Mouse (Mus musculus): ENCODE measurements around the gene Ubl3. TPM values are rescaled to one million over a fixed set of nuclear protein-coding genes. Genes with fewer than 3 reads are reported as not detected.

The Ubl3 gene
- polyA plus RNA-seq, 1 experiment from 2014 or later, result 110 TPM

DNA sequence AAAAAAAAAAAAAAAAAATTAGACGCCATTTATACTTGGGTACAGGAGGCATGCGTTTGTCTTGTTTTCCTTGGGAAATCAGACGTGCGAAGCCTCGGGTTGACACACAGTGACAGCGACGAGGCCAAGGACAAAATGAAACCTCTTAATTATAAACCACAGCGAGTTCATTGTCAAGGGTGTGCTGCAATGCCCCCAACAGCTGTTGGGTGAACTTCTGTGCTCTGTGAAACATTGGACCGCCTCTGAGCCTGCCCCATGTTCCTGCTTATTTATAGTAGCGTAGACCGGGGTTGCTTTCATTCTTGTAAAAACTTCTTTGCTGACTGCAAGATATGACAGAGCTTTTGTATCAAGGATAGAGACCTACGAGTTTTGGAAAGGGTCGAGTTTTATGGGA lies 16.9 kb upstream of the Ubl3 start:
- no peaks in the 10 kb centered on the region for H3K9me3 ChIP-seq (ENCODE audit: control insufficient read depth, low read length)
- 87% methylated on average over 13 of the region's 13 CpGs for WGBS
- no peak overlapping the region for H3K27ac ChIP-seq (ENCODE audit: low read depth, low read length)
- H3K4me3 ChIP-seq (ENCODE audit: low read depth, low read length), result no peak overlapping the region
- H3K27me3 ChIP-seq (ENCODE audit: control insufficient read depth, insufficient read depth, low read length), result no peaks in the 10 kb centered on the region
- H3K4me1 ChIP-seq (ENCODE audit: control insufficient read depth, insufficient read depth, low read length), result no peaks in the 10 kb centered on the region
- H3K9ac ChIP-seq (replicated peaks; ENCODE audit: low read depth, low read length), result no peak overlapping the region
- no peak for ATAC-seq (ENCODE audit: low read depth)
- H3K36me3 ChIP-seq (ENCODE audit: control insufficient read depth, insufficient read depth, low read length), result no peaks in the 10 kb centered on the region
- no peak overlapping the region for H3K4me2 ChIP-seq (ENCODE audit: low read depth, low read length)

DNA sequence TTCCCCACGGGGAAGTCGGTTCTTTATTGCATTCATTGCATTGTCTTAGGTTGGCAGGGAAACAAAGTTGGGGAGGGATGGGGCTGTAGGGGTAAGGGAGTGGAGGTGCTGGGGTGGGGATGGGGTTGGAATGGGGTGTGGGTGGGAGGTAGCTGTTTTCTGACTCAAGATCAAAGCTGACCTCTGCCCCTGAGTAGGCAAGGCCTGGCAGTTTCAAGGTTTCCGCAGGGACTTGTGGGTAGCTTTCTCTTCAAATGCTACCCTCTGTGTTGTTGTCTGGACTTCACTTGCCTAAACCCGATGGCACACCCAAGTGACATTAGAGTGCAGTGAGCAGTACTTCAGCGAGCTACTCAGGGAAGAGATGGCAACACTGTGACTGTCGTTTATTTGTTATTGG lies 13.0 kb upstream of the Ubl3 start:
- H3K27me3 ChIP-seq (ENCODE audit: control insufficient read depth, insufficient read depth, low read length), result no peaks in the 10 kb centered on the region
- H3K4me1 ChIP-seq (ENCODE audit: control insufficient read depth, insufficient read depth, low read length), result no peaks in the 10 kb centered on the region
- no peak overlapping the region for H3K9ac ChIP-seq (replicated peaks; ENCODE audit: low read depth, low read length)
- no peak for ATAC-seq (ENCODE audit: low read depth)
- no peak overlapping the region for H3K27ac ChIP-seq (ENCODE audit: low read depth, low read length)
- H3K4me2 ChIP-seq (ENCODE audit: low read depth, low read length), result no peak overlapping the region
- no peak overlapping the region for H3K4me3 ChIP-seq (ENCODE audit: low read depth, low read length)
- 29% methylated on average over 6 of the region's 6 CpGs for WGBS
- no peaks in the 10 kb centered on the region for H3K9me3 ChIP-seq (ENCODE audit: control insufficient read depth, low read length)
- no peaks in the 10 kb centered on the region for H3K36me3 ChIP-seq (ENCODE audit: control insufficient read depth, insufficient read depth, low read length)

DNA sequence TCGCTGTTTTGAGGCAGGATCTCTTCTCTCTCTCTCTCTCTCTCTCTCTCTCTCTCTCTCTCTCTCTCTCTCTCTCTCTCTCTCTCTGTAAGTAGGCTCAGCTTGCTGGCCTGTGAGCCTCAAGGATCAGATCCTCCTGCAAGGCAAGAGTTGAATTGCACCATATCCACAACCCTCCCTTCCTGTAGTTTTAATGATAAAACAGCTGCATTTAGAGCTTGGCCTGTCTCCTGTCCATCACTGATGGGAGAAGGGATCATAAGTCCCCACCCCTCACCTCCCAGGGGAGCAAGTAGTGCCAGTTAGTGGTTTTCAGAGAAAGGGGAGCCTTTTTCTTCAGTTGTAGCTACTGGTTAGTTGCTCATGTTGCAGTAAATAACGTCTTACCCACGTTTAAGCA lies 11.5 kb upstream of the Ubl3 start:
- H3K9ac ChIP-seq (replicated peaks; ENCODE audit: low read depth, low read length), result no peak overlapping the region
- H3K9me3 ChIP-seq (ENCODE audit: control insufficient read depth, low read length), result no peaks in the 10 kb centered on the region
- ATAC-seq (ENCODE audit: low read depth), result no peak
- H3K36me3 ChIP-seq (ENCODE audit: control insufficient read depth, insufficient read depth, low read length), result no peaks in the 10 kb centered on the region
- no peak overlapping the region for H3K4me2 ChIP-seq (ENCODE audit: low read depth, low read length)
- 84% methylated on average over 3 of the region's 3 CpGs for WGBS
- H3K4me3 ChIP-seq (ENCODE audit: low read depth, low read length), result no peak overlapping the region
- H3K4me1 ChIP-seq (ENCODE audit: control insufficient read depth, insufficient read depth, low read length), result no peaks in the 10 kb centered on the region
- no peaks in the 10 kb centered on the region for H3K27me3 ChIP-seq (ENCODE audit: control insufficient read depth, insufficient read depth, low read length)
- no peak overlapping the region for H3K27ac ChIP-seq (ENCODE audit: low read depth, low read length)

DNA sequence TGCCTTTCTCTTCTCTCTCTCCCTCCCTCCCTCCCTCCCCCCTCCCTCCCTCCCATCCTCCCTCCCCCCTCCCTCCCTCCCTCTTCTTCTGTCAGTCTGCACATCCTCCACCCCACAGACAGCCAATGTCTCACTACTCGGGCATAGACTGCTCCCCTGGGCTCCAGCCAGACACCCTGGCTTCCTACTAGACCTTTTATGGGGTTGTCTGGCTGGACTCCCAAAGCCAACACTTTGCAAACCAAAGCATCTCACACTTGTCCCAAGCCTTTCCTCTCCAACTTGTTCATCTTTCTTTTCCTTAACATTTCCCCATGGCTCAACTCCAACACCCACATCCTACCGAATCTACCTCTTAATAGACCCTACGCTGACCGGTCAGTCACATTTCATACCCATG lies 10.7 kb upstream of the Ubl3 start:
- H3K4me2 ChIP-seq (ENCODE audit: low read depth, low read length), result no peak overlapping the region
- H3K27me3 ChIP-seq (ENCODE audit: control insufficient read depth, insufficient read depth, low read length), result no peaks in the 10 kb centered on the region
- H3K4me3 ChIP-seq (ENCODE audit: low read depth, low read length), result no peak overlapping the region
- WGBS, result 73% methylated on average over 4 of the region's 4 CpGs
- no peaks in the 10 kb centered on the region for H3K9me3 ChIP-seq (ENCODE audit: control insufficient read depth, low read length)
- ATAC-seq (ENCODE audit: low read depth), result no peak
- H3K4me1 ChIP-seq (ENCODE audit: control insufficient read depth, insufficient read depth, low read length), result no peaks in the 10 kb centered on the region
- H3K27ac ChIP-seq (ENCODE audit: low read depth, low read length), result no peak overlapping the region
- no peak overlapping the region for H3K9ac ChIP-seq (replicated peaks; ENCODE audit: low read depth, low read length)
- no peaks in the 10 kb centered on the region for H3K36me3 ChIP-seq (ENCODE audit: control insufficient read depth, insufficient read depth, low read length)

DNA sequence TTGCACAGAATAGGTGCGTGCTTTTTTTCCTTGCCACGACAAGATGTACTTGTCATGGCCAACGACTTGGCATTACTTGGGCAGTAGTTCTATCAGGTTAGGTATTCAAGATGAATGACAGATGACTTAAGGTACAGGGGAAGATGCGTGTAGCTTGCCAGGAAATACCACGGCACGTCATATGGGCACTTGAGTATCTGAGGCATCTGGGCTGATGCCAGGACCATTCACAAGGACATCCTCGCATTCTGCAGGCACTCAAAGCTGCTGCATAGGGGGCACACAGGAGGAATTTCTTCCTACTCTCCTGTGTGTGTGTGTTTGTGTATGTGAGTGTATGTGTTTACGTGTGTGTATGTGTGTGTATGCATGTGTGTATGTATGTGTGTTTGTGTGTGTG lies 9.6 kb upstream of the Ubl3 start:
- no peak overlapping the region for H3K9ac ChIP-seq (replicated peaks; ENCODE audit: low read depth, low read length)
- no peaks in the 10 kb centered on the region for H3K36me3 ChIP-seq (ENCODE audit: control insufficient read depth, insufficient read depth, low read length)
- no peak for ATAC-seq (ENCODE audit: low read depth)
- no peak overlapping the region for H3K27ac ChIP-seq (ENCODE audit: low read depth, low read length)
- no peaks in the 10 kb centered on the region for H3K9me3 ChIP-seq (ENCODE audit: control insufficient read depth, low read length)
- no peaks in the 10 kb centered on the region for H3K27me3 ChIP-seq (ENCODE audit: control insufficient read depth, insufficient read depth, low read length)
- no peaks in the 10 kb centered on the region for H3K4me1 ChIP-seq (ENCODE audit: control insufficient read depth, insufficient read depth, low read length)
- H3K4me3 ChIP-seq (ENCODE audit: low read depth, low read length), result no peak overlapping the region
- H3K4me2 ChIP-seq (ENCODE audit: low read depth, low read length), result no peak overlapping the region
- 87% methylated on average over 8 of the region's 8 CpGs for whole genome bisulfite sequencing

DNA sequence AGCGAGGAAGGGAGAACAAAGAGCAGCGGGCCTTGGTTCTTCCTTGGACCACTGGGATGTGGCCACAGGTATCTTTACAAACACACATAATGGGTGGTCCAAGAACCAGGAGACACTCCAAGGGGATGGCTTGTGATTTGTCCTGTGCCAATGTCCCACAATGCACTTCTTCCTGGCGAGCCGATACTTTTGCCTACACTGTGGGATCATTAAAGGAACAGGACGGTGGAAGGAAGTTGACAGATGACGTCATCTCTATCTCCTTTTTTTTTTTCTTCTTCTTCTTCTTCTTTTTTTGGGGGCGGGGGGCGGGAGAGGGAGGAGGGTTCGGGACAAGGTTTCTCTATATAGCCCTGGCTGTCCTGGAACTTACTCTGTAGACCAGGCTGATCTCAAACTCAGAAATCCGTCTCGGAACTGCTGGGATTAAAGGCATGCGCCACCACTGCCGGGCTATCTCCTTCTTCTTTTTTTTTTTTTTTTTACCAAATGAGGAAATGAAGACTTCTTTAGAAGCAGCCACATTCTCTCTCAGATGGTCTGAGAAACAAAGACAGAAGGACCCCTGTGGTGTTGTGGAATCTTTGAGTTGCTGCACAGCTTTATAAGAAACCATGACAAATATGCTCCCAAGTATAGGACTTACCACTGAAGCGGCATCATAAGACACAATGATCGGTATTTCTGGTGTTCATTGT lies 6.8 kb upstream of the Ubl3 start:
- ATAC-seq (ENCODE audit: low read depth), result no peak
- 81% methylated on average over 15 of the region's 15 CpGs for WGBS
- H3K9ac ChIP-seq (replicated peaks; ENCODE audit: low read depth, low read length), result no peak overlapping the region
- H3K4me2 ChIP-seq (ENCODE audit: low read depth, low read length), result no peak overlapping the region
- no peaks in the 10 kb centered on the region for H3K9me3 ChIP-seq (ENCODE audit: control insufficient read depth, low read length)
- H3K4me3 ChIP-seq (ENCODE audit: low read depth, low read length), result no peak overlapping the region
- no peaks in the 10 kb centered on the region for H3K36me3 ChIP-seq (ENCODE audit: control insufficient read depth, insufficient read depth, low read length)
- H3K4me1 ChIP-seq (ENCODE audit: control insufficient read depth, insufficient read depth, low read length), result peaks cover 3% of the 10 kb centered on the region; the same call in 1 of the 2 replicates
- H3K27ac ChIP-seq (ENCODE audit: low read depth, low read length), result no peak overlapping the region
- no peaks in the 10 kb centered on the region for H3K27me3 ChIP-seq (ENCODE audit: control insufficient read depth, insufficient read depth, low read length)

DNA sequence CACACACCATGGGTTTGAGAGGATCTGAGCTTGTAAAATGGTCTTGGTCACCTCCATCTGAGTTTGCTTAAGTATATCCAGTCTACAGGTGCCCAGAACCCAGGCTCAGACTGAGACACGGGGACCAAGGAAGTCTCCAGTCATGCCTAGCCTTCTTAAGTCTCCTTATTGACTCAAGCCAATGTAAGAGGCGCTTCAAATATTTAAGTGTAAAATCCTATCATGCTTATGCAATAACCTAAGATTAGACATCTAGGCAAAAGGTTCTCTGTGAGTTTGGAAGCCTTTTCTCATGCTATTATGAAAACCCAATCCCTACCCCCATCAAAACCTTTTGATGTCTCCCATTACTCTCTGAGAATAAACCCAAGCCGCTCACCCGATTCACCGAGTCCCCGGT lies 5.9 kb upstream of the Ubl3 start:
- H3K4me3 ChIP-seq (ENCODE audit: low read depth, low read length), result no peak overlapping the region
- no peaks in the 10 kb centered on the region for H3K9me3 ChIP-seq (ENCODE audit: control insufficient read depth, low read length)
- no peak overlapping the region for H3K27ac ChIP-seq (ENCODE audit: low read depth, low read length)
- no peak overlapping the region for H3K9ac ChIP-seq (replicated peaks; ENCODE audit: low read depth, low read length)
- no peaks in the 10 kb centered on the region for H3K27me3 ChIP-seq (ENCODE audit: control insufficient read depth, insufficient read depth, low read length)
- no peak for ATAC-seq (ENCODE audit: low read depth)
- H3K4me1 ChIP-seq (ENCODE audit: control insufficient read depth, insufficient read depth, low read length), result peaks cover 5% of the 10 kb centered on the region; the same call in 1 of the 2 replicates
- H3K4me2 ChIP-seq (ENCODE audit: low read depth, low read length), result no peak overlapping the region
- H3K36me3 ChIP-seq (ENCODE audit: control insufficient read depth, insufficient read depth, low read length), result no peaks in the 10 kb centered on the region
- 92% methylated on average over 6 of the region's 6 CpGs for WGBS

DNA sequence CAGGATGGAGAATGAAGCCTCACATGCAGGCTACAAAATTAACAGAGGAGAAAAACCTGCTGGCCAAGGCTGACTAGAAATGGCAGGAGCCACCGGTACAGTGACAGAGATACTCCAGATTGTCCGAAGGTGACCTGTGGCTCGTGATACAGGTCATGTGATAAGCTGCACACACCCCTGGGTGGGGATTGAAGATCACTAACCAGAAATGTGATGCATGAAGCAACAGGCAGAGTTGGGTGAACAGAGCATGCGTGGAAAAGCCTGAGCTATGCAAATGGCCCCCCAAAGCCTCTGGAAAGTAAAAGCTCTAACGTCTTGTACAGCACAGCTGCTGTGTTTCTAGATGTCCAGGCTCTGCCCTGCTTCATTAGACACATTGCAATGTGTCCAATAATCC lies 3.9 kb upstream of the Ubl3 start:
- WGBS, result 89% methylated on average over 5 of the region's 5 CpGs
- H3K27me3 ChIP-seq (ENCODE audit: control insufficient read depth, insufficient read depth, low read length), result no peaks in the 10 kb centered on the region
- no peak for ATAC-seq (ENCODE audit: low read depth)

DNA sequence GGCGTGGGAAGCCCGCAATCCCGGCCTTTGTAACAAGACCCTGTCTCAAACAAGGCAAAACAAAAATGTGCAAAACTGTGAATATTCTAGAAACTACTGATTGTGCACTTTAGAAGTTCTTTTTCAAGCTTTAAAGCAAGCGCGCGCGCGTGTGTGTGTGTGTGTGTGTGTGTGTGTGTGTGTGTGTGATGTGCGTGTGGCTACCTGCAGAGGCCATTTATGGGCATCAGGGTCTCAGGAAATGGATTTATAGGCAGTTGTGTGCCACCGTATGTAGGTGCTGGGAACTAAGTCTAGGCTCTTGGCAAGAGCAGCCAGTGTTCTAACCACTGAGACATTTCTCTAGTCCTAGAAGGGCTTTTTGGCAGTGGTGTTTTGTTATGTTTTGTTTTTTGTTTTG lies 2.6 kb upstream of the Ubl3 start:
- Histone ChIP-seq H3K9ac (replicated peaks; ENCODE audit: low read depth, low read length) (no peak overlapping the region), H3K4me2 (ENCODE audit: low read depth, low read length) (no peak overlapping the region), H3K27me3 (ENCODE audit: control insufficient read depth, insufficient read depth, low read length) (no peaks in the 10 kb centered on the region), H3K27ac (ENCODE audit: low read depth, low read length) (no peak overlapping the region), H3K9me3 (ENCODE audit: control insufficient read depth, low read length) (no peaks in the 10 kb centered on the region), H3K36me3 (ENCODE audit: control insufficient read depth, insufficient read depth, low read length) (no peaks in the 10 kb centered on the region), H3K4me1 (ENCODE audit: control insufficient read depth, insufficient read depth, low read length) (peaks cover 5% of the 10 kb centered on the region; the same call in 1 of the 2 replicates), H3K4me3 (ENCODE audit: low read depth, low read length) (no peak overlapping the region)
- 75% methylated on average over 10 of the region's 10 CpGs for WGBS
- no peak for ATAC-seq (ENCODE audit: low read depth)

More for the DNA sequence above, 3.9 kb upstream of the Ubl3 start:
- Histone ChIP-seq H3K27ac (ENCODE audit: low read depth, low read length) (no peak overlapping the region), H3K4me2 (ENCODE audit: low read depth, low read length) (no peak overlapping the region), H3K9ac (replicated peaks; ENCODE audit: low read depth, low read length) (no peak overlapping the region), H3K4me1 (ENCODE audit: control insufficient read depth, insufficient read depth, low read length) (peaks cover 5% of the 10 kb centered on the region; the same call in 1 of the 2 replicates), H3K9me3 (ENCODE audit: control insufficient read depth, low read length) (no peaks in the 10 kb centered on the region), H3K4me3 (ENCODE audit: low read depth, low read length) (no peak overlapping the region), H3K36me3 (ENCODE audit: control insufficient read depth, insufficient read depth, low read length) (no peaks in the 10 kb centered on the region)

Data from neural tube, embryonic 14.5 days (tissue).